Mouse (Mus musculus) thymus, postnatal 4 days (tissue): ENCODE results near the gene Igf2bp2.

ENCODE experiments used
- DNase-seq: peaks from one replicate; pipeline ENCODE4 v3.0.0; 2021

Igf2bp2 gene

DNA sequence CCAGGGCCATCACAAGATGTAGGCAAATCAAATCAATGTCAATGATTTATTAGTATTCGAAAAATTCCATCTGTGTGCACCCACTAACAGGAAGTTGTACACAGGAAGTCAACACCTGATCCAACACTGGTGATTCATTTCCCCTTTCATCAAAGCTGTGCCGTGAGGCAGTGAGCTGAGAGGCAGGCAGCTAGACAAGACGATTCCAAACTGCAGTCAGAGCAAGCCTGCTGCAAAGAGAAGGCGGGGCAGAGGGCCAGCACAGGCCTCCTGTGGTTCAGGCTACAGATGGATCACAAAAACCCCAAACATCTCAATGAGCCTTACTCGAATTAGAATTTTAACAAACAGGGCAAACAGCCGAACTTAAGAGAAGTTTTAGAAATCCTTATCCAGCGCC, 65.4 kb downstream of the Igf2bp2 start:
- DNase-seq = peak; percentile 25

- no peak for DNase-seq
Observed at GRCm38 (mm10) chr16:22095751-22096150, 67.3 kb downstream of the Igf2bp2 start.

GRCm38 (mm10) chr16:22091255-22091783, 71.8 kb downstream of the Igf2bp2 start:
- no peak for DNase-seq

DNA sequence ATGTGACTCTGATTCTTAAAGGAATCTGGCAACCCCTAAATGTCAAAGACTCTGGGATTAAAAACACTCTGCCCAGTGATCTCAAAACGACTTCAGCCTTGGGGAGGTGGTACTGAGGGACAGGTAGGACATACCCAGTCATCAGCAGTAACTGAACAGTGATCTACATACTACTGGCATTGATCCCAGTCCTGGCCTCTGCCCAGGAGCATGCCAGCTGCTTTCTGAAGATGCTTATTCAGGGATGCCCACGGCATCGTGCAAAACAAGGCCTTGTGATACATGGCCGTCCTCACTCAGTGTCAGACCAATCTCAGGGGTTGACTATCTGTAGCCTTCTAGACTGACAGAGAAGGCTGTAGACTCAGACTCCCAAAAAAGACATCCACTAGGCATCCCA, 77.7 kb downstream of the Igf2bp2 start:
- no peak for DNase-seq

DNA sequence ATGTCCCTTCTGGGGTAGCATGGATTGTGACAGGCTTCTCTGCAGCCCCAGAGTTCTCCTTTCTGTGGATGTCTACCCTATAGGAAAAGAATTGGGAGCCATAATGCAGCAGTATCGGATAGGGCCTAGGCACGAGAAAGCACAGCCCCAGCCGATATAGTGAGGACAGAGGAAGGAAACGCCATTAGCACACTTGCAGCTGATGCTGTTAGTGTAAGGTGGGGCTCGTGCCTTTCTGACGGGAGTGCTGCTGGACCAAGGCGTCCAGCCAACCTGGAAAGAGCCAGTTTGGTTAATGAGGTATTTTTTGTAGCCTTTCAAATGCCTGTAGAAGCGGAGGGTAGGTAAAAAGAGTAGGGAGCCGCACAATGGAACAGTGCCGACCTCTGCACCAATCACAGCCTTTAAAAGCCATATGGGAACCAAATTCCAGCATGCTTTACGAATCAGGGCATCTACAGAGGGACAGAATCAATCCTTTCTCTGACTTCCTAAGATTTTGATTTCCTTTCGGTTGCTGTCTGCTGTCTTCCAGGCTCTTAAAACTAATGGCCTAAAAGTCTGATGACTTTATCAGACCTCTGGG, 82.9 kb downstream of the Igf2bp2 start:
- no peak for DNase-seq

- DNase-seq = no peak
Observed at GRCm38 (mm10) chr16:22076620-22076941, 86.5 kb downstream of the Igf2bp2 start.

DNA sequence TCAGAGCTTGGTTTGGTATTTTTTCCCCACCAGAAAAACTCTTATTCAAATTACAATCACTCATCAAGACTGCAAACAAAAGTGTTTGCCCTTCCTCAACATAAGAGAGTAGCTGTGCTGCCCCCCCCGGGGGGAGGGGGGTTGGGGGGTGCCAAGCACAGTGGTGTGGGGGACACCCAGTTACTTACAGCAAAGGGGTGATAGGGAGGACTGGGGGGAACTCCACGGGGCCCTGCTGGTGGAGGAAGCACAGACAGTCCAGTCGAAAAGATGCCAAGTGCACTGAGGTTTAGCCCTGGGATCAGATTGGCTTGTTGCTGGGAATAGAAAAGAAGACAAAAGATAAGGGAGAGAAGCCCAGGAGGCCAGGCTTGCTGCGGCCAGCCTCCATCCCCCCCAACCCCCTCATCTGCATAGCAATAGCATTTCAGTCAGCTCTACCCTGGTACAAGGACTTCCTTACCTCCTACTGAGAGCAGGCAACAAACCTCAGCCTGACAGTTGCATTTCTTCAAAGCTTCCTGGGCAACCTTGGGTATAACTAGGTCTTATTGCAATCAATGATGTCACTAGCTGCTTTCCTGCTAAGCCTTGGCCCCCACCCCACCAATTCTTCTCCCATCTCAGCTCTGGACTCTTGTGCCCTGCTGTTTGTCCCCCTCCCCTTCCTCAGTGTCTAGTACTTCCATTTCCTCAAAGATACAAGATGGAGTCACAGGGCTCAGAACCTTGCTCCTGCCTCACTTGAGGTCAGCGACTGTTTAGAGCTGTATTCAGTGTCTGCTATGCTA, 87.1 kb downstream of the Igf2bp2 start:
- DNase-seq = peak; percentile 46

GRCm38 (mm10) chr16:22075067-22075466, 88.0 kb downstream of the Igf2bp2 start:
- DNase-seq = peak; percentile 29

- peak; percentile 49 for DNase-seq
Observed at GRCm38 (mm10) chr16:22071361-22071760, 91.7 kb downstream of the Igf2bp2 start.

DNA sequence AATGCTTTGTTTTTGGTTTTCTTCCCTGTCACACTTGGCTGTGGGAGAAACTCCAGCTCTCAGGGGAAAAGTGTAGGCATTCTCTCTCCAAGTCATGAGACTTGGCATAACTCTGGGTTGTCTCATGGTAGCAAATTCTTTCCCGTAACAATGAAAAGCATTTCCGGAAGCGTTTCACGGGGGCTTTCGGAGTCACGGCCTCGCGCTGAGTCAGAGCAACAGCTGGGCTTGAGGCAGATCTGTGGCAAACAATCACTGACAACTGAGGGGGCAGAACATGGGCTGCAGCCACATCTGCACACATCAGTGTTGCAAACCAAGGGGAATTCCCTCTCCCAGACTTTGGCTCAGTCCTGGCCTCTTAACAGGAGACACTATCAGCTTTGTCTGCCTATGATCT, 95.7 kb downstream of the Igf2bp2 start:
- peak; percentile 63 for DNase-seq

DNA sequence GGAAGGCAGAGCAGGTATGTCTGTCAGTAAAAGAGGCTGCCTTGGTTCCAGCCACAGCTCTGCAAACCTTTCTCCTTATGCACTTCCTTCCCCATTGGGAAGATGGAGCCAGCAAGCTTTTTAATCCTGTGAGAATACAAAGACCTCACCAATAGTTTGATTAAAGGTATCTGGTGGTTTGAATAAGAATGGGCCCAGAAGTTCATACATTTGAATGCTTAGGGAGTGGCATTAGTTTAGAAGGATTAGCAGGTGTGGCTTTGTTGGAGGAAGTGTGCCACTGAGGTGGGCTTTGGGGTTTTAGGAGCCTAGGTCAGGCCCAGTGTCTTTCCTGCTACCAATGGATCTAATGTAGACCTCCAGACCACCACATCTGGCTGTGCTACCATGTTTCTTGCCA, 97.6 kb downstream of the Igf2bp2 start:
- no peak for DNase-seq

- peak; percentile 44 for DNase-seq
Observed at GRCm38 (mm10) chr16:22062284-22062683, 100.8 kb downstream of the Igf2bp2 start.

DNA sequence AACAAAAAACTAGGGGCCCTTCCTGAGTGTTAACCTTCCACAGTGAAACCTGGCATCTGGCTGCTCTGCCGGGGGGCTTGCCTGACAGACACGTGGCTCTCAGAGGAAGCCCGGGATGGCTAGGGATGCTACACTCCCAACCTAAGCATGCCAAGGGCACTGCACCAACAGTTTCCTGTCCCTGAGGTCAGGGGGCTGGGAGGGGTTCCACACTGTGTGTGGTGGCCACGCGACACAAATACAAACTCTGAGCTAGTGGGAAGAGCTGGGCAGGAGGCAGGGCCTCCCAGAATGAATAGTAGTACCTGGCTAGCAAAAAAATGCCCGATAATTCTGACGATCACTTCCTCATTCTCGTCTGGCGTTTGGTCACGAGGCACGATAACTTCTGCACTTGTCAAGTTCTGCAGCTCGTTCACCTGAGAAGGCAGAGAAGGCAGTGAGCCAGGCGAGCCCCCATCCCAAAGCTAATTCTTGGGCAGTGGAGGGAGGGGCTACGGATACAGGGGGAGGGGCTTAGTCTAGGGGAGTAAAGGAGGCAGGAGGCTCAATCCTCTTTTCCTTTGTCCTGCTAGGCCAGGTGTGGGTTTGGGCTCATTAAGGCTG, 101.4 kb downstream of the Igf2bp2 start:
- peak; percentile 55 for DNase-seq

- DNase-seq = peak; percentile 17
Observed at GRCm38 (mm10) chr16:22060416-22060815, 102.7 kb downstream of the Igf2bp2 start.

- DNase-seq = peak; percentile 21
Observed at GRCm38 (mm10) chr16:22058871-22059270, 104.2 kb downstream of the Igf2bp2 start.

DNA sequence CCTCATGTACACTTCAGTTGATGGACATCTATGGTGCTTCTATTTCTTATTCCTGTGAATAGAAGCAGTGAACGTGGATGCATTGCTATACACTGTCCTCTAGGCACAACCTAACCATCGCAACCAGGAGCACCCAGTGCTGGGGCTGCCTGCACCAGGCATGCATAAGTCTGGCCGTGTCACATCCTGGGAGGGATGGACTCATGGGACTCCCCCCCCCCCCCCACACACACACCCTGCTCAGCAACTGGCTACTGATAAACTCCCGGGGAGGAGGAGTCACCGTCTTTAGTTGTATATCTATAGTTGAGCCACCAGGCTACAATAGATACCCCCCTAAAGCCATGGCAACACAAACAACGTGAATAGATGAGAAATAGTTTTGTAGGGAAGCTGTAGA, 105.6 kb downstream of the Igf2bp2 start:
- DNase-seq = no peak

DNA sequence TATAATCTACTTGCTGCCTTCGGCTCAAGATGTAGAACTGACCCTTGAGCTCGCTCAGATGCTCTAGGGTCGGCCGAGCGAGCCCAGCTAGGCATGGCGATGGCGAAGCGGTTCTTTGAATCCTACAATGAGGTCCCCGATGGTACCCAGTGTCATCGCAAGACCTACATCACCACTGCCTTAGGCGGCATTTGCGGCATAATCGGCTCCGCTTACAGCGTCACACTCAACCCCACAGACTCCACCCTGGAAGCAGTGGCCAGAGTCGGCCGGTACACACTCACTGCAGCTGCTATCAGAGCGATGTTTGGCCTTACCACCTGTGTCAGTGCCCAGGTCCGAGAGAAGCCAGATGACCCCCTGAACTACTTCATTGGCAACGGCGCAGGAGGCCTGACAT, 109.7 kb downstream of the Igf2bp2 start:
- no peak for DNase-seq

DNA sequence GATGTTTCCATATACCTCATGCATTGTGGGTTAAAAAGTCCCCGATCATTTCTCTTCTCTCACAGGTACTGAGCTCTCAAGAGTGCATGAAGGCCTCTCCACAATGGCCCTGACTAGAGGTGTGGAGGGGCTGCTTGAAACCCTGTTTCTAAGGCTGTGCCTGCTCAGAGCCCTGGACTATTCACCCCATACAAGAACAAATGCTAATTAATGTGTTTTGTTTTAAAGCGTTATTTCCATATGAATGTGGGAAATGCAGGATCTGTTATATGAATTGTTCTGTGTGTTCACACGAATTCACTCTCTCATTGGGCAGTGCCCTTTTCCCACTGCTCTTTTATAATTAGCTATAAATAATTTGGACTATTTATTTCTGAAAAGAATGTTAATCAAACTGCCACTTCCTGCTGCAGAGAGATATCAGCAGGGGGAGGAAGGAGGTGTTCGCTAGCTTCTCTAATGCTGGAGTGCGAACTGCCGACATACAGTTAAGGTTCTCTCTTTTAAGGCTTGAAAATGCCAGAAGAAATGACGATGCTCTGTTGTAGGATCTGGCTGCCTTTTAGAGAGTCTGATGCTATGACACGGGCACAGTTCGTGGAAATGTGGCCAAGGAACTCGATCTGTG, 116.2 kb downstream of the Igf2bp2 start:
- DNase-seq = no peak

DNA sequence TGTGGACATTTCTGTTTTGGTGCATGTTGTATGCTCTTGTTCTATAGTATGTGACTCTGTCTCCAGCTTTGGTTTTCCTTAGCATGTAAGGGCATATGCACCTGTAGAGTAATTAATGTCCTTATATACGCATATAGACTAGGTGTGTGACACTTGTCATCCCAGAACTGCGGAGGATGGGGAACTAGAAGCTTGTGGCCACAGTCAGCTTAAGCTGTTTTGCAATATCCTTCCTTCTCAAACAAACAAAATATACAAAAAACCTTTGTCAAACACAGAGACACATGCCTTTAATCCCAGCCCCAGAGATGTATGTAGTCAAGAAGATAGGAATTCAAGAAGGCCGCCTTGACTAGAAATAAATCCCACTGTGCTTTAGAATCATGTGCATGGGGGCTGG, 117.2 kb downstream of the Igf2bp2 start:
- DNase-seq = no peak

DNA sequence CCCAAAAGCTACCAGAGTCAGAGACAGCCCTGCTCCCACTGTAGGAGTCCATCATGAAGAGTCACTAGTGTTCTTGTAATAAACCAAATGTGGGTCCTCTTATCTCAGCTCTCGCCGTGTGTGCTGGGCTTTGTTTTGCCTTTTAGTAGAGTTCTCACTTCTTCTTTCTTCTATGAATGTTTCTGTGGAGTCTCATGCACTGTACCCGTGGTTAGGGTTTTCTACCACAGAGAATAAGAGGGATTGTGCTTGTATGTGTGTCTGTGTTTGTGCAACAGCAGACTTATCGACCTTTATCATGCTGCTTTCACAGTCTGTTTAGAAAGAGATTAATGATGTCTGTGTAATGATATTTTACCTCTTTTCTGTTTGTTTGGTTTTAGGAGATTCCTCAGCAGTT, 119.3 kb downstream of the Igf2bp2 start:
- DNase-seq = no peak

GRCm38 (mm10) chr16:22039978-22040377, 123.1 kb downstream of the Igf2bp2 start:
- no peak for DNase-seq

- no peak for DNase-seq
Observed at GRCm38 (mm10) chr16:22038554-22038953, 124.5 kb downstream of the Igf2bp2 start.

GRCm38 (mm10) chr16:22027474-22027873, 135.6 kb downstream of the Igf2bp2 start:
- no peak for DNase-seq

GRCm38 (mm10) chr16:22022122-22022521, 141.0 kb downstream of the Igf2bp2 start:
- peak; percentile 67 for DNase-seq
